Mouse (Mus musculus) myocyte (in vitro differentiated cells): Measurements from ENCODE around the gene Sgta. TPM values are rescaled to one million over a fixed set of nuclear protein-coding genes. Genes with fewer than 3 reads are reported as not detected.
"Not testable (repeated sequence)": the region's sequence is repeated elsewhere in the genome, so short reads cannot be mapped to it uniquely, and the experiment has no call there.

ENCODE experiments used
- H3K27me3 ChIP-seq: one replicate; pipeline ENCODE4 v1.6.1; 2011; ENCODE audit not compliant: control insufficient read depth, insufficient read depth, insufficient read length
- H3K36me3 ChIP-seq: one replicate; pipeline ENCODE4 v1.6.1; 2011; ENCODE audit not compliant: control insufficient read depth, insufficient read depth
- H3K4me2 ChIP-seq: one replicate; pipeline ENCODE4 v1.6.1; 2011; ENCODE audit warnings: low read depth, control low read depth
- H3K4me3 ChIP-seq: one replicate; pipeline ENCODE4 v1.5.1; 2011; ENCODE audit warnings: mild to moderate bottlenecking, control low read depth, moderate library complexity
- H3K79me2 ChIP-seq: one replicate; pipeline ENCODE4 v1.6.1; 2011; ENCODE audit not compliant: control insufficient read depth, insufficient read depth
- H3ac ChIP-seq: one replicate; pipeline ENCODE4 v1.6.1; 2011; ENCODE audit not compliant: control insufficient read depth, insufficient read length
- CEBPB ChIP-seq: IDR thresholded peaks from 2 replicates; pipeline ENCODE4 v1.6.1; 2011; ENCODE audit warnings: mild to moderate bottlenecking, moderate library complexity; ENCODE audit not compliant: poor library complexity, insufficient read depth, severe bottlenecking
- E2F4 ChIP-seq: IDR thresholded peaks from one replicate; pipeline ENCODE4 v1.6.1; 2011; ENCODE audit warnings: mild to moderate bottlenecking, control low read depth, moderate library complexity; ENCODE audit not compliant: insufficient read depth
- MAX ChIP-seq: IDR thresholded peaks from one replicate; pipeline ENCODE4 v1.6.1; 2011; ENCODE audit warnings: low read depth, mild to moderate bottlenecking, control low read depth
- MYOD1 ChIP-seq, 3 experiments: IDR thresholded peaks; one replicate each; pipeline ENCODE4 v1.6.1; 2011; ENCODE audit warnings: control low read depth in 2 of 3, low read depth in 2 of 3, mild to moderate bottlenecking in 2 of 3, moderate library complexity in 1 of 3; ENCODE audit not compliant: insufficient read length in 2 of 3, control insufficient read depth in 1 of 3
- MYOG ChIP-seq, 3 experiments: IDR thresholded peaks; one replicate each; pipeline ENCODE4 v1.6.1; 2011; ENCODE audit warnings: control low read depth in 2 of 3, low read depth in 2 of 3, mild to moderate bottlenecking in 2 of 3; ENCODE audit not compliant: insufficient read length in 2 of 3, control insufficient read depth in 1 of 3, insufficient read depth in 1 of 3
- POLR2A ChIP-seq: IDR thresholded peaks from one replicate; pipeline ENCODE4 v1.6.1; 2011; ENCODE audit warnings: low read depth, mild to moderate bottlenecking, control low read depth, moderate library complexity; ENCODE audit not compliant: insufficient read length
- POLR2AphosphoS2 ChIP-seq: IDR thresholded peaks from one replicate; pipeline ENCODE4 v1.6.1; 2011; ENCODE audit warnings: low read depth, control low read depth; ENCODE audit not compliant: insufficient read length
- REST ChIP-seq: IDR thresholded peaks from one replicate; pipeline ENCODE4 v1.6.1; 2011; ENCODE audit warnings: mild to moderate bottlenecking, control low read depth, moderate library complexity; ENCODE audit not compliant: insufficient read depth, insufficient read length
- SRF ChIP-seq: IDR thresholded peaks from one replicate; pipeline ENCODE4 v1.6.1; 2011; ENCODE audit warnings: low read depth; ENCODE audit not compliant: control insufficient read depth, insufficient read length
- TCF12 ChIP-seq: IDR thresholded peaks from one replicate; pipeline ENCODE4 v1.6.1; 2011; ENCODE audit warnings: mild to moderate bottlenecking, control low read depth; ENCODE audit not compliant: poor library complexity, insufficient read depth, severe bottlenecking
- TCF3 ChIP-seq: IDR thresholded peaks from one replicate; pipeline ENCODE4 v1.6.1; 2011; ENCODE audit warnings: low read depth, control low read depth; ENCODE audit not compliant: insufficient read length
- USF1 ChIP-seq: IDR thresholded peaks from one replicate; pipeline ENCODE4 v1.6.1; 2011; ENCODE audit warnings: low read depth, mild to moderate bottlenecking, control low read depth, moderate library complexity
- polyA plus RNA-seq: library from polyadenylated mRNA; unstranded; fragments of >200 nt; fragmentation: generic; extraction: Trizol; gene quantifications from one replicate; pipeline ENCODE4 v1.2.1, GENCODE M21; 2012; ENCODE audit warnings: missing spikeins

Sgta gene
- polyA plus RNA-seq, 1 experiment = 192 TPM

DNA sequence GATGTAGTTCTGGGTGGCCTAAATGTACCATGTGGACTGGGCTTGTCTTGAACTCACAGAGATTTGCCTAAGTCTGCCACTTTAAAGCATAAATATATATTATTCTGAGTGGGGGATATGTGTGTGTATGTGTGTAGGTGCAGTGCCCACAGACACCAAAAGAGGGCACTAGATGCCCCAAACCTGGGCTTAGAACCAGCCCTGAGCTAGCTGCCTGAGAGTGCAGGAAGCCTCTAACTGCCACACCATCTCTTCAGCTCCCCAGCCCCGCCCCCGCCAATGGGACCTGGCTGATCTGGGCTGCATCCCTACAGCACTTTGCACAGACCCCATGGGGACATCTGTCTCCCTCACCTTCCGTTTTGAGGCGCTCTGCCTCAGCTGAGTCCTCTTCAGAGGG is 9.3 kb downstream of the Sgta start:
- Histone ChIP-seq H3K79me2 (peaks cover 26% of the 10 kb centered on the region), H3K4me2 (no peak overlapping the region), H3K4me3 (no peak overlapping the region), H3K36me3 (peaks cover 16% of the 10 kb centered on the region), H3ac (no peak overlapping the region), H3K27me3 (no peaks in the 10 kb centered on the region)
- TF ChIP-seq SRF (no peak), E2F4 (no peak), REST (no peak), CEBPB (no peak), MAX (no peak), TCF3 (no peak), POLR2AphosphoS2 (no peak), MYOG (IDR thresholded peaks at IDR 0.05; ENCODE audit: control insufficient read depth in 1 of 3, insufficient read depth in 1 of 3, insufficient read length in 2 of 3, low read depth in 2 of 3) (no peak), POLR2A (no peak), USF1 (no peak), MYOD1 (IDR thresholded peaks at IDR 0.05; ENCODE audit: control insufficient read depth in 1 of 3, insufficient read length in 2 of 3, low read depth in 2 of 3) (no peak), TCF12 (no peak)

DNA sequence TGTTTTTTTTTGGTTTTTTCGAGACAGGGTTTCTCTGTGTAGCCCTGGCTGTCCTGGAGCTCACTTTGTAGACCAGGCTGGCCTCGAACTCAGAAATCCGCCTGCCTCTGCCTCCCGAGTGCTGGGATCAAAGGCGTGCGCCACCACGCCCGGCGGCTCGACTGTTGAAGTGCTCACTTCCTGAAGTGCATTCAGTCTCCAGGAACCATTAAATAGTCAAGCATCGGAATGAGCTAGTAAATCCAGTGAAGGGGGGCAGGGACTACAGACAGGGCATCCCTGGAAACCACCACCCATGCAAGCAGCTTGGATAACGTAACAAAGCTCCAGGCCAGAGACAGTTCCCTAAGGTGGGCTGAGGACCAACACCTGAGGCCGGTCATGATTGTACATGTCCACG is 14.7 kb downstream of the Sgta start:
- peaks cover 18% of the 10 kb centered on the region for H3K36me3 ChIP-seq

DNA sequence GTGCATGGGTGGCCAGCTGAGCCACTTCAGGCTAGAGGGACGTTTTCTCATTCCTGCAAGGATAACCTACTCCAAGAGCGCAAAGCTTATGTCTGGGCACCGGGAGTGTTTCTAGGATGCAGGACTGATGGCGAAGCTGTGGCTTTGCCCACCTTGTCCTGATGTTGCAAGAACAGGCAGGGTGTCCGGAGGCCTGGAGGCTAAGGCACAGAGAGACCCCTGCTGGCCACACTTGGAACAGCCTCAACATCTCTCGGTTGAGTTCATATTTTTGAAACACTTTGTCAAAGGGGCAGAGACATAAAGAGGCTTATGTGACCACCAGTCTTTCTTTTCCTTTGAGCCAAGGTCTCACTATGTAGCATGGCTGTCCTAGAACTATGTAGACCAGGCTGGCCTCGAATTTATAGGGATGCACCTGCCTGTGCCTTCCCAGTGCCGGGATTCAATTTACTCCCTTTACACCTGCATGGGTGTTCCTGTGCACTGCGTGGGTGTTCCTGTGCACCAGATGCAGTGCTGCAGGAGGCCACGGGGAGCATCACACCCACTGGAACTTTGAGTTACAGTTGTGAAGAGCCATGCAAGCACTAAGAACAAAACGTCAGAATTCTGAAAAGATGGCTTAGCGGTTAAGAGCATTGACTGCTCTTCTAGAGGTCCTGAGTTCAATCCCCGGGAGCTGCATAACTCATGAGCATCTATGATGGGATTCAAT is 18.4 kb downstream of the Sgta start:
- H3K27me3 ChIP-seq = no peaks in the 10 kb centered on the region
- peak; percentile 16 for TF ChIP-seq POLR2AphosphoS2
- no peak for TF ChIP-seq E2F4
- TF ChIP-seq TCF12 = no peak
- TF ChIP-seq MAX = no peak
- TF ChIP-seq CEBPB = peak; percentile 60; the same call in 1 of the 2 replicates

More for the DNA sequence above, 14.7 kb downstream of the Sgta start:
- H3K79me2 ChIP-seq, H3K27me3 ChIP-seq, H3K4me2 ChIP-seq, H3ac ChIP-seq, H3K4me3 ChIP-seq: not testable (repeated sequence)

DNA sequence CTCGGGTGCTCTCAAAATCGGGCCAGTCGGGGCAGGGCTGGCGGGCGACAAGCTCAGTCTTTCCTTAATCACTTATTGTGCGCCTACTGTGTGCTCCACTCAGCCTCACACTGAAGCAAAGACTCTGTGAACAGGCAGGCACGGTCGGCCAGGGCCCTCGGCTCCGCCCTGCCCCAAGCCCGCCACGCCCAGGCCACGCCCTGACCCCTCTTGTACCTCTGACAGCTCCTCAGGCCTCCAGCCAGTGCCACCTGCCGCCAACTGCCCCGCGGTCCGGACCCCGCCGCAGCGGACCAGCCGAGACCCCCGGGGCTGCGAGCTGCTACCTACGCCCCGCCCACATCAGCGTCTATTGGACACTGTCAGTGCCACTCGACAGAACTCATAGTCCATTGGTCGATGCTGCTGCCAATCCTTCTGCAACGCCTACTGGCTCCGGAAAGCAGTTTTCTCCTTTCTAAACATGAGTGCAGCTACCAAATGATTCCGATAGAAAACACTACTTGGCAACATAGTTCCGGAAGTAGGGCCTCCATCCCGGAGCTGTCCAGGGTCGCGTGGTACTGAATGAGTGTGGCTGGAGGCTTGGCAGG is 22.9 kb downstream of the Sgta start, which contains the start of gene Slc39a3:
TSS of gene Slc39a3 (minus strand) at position 439 of the 593 bp plus-strand sequence.
- Histone ChIP-seq H3K4me2 (peak within 1 kb of the TSS; percentile 68), H3K27me3 (no peaks in the 10 kb centered on the region), H3K79me2 (no peaks in the 10 kb centered on the region), H3K36me3 (no peaks in the 10 kb centered on the region), H3K4me3 (peak within 1 kb of the TSS; percentile 35), H3ac (peak within 1 kb of the TSS; percentile 2)
- no peak for TF ChIP-seq MAX
- peak; percentile 63 for TF ChIP-seq TCF3
- peak; percentile 68 for TF ChIP-seq POLR2A
- TF ChIP-seq REST = peak; percentile 93
- peak in 2 of 3 experiments; percentile 72 to 83 for TF ChIP-seq MYOD1 (IDR thresholded peaks at IDR 0.05; ENCODE audit: control insufficient read depth in 1 of 3, insufficient read length in 2 of 3, low read depth in 2 of 3)
- peak in 2 of 3 experiments; percentile 74 to 75 for TF ChIP-seq MYOG (IDR thresholded peaks at IDR 0.05; ENCODE audit: control insufficient read depth in 1 of 3, insufficient read depth in 1 of 3, insufficient read length in 2 of 3, low read depth in 2 of 3)
- no peak for TF ChIP-seq POLR2AphosphoS2
- no peak for TF ChIP-seq CEBPB
- no peak for TF ChIP-seq USF1
- TF ChIP-seq SRF = no peak
- no peak for TF ChIP-seq E2F4
- TF ChIP-seq TCF12 = no peak

More for the DNA sequence above, 18.4 kb downstream of the Sgta start:
- Histone ChIP-seq H3K4me2 (no peak overlapping the region), H3ac (no peak overlapping the region), H3K79me2 (no peaks in the 10 kb centered on the region), H3K4me3 (no peak overlapping the region), H3K36me3 (peaks cover 5% of the 10 kb centered on the region)

DNA sequence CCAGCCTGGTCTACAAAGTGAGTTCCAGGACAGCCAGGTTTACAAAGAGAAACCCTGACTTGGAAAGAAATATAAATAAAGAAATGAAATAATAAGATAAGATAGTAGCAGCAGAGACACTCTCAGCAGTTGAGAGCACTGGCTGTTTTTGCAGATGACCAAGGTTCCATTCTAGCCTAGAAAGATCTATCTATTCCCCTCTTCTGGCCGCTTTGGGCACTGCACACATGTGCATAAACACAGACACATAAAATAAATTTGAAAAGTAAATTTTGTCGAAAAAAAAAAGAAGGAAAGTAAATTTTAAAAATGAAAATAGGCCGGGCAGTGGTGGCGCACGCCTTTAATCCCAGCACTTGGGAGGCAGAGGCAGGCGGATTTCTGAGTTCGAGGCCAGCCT is 23.7 kb downstream of the Sgta start:
- no peak for TF ChIP-seq MAX
- Histone ChIP-seq H3K27me3 (no peaks in the 10 kb centered on the region), H3K4me3 (peak overlapping the region; percentile 35), H3ac (peak overlapping the region; percentile 2), H3K36me3 (no peaks in the 10 kb centered on the region), H3K4me2 (peak overlapping the region; percentile 68), H3K79me2 (no peaks in the 10 kb centered on the region)
